Mouse (Mus musculus) small intestine, adult 10 weeks (tissue): ENCODE measurements around the gene Fam43a. TPM values are rescaled to one million over a fixed set of nuclear protein-coding genes. Genes with fewer than 3 reads are reported as not detected.

ENCODE experiments used
- polyA plus RNA-seq: library from polyadenylated mRNA; stranded (reverse); fragments of 350-450 nt; fragmentation: Illumina TruSeq; extraction: RNeasy Lipid Tissue Mini Kit (QIAGEN cat#74804); gene quantifications from one replicate; pipeline ENCODE4 v1.2.3, GENCODE M21; 2014; ENCODE audit warnings: low replicate concordance

Gene Fam43a
- 2.2 TPM for polyA plus RNA-seq

DNA sequence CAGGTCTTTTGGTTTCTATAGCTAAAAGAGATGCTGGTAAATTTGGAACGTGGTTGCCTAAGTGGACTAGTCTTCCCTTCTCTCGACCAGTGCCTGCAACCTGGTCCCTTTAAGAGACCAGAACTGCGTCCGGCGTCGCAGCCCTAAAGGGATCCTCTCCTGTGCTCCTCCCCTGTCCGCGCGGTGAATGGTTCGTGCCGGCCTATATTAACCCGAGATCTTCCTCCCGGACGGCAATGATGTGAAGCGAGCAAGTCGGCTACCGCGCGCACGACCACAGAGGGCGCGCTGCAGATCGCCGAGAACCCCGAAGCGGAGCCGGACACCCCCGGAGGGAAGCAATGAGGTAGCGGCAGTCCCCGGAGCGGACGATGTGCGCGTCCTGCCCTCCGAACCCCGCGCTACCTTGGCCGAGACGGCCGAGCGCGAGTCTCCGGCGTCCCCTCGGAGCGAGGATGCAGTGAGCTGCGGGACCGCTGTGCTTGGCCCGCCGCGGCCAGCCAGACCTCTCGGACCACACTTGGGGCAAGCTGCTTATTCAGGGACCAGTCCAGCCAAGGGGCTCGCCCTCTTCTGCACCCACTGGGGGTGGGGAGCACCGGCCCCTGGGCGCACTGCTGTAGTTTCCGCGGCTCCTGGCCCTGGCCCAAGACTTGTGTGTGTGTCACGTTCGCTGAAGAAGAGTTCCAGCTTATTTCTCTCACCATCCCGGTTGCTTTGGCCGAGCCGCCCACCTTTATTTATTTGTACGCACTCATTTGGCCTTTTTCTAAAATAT lies at the start of gene Fam43a:
Fam43a (plus strand) TSS at position 233 of the 778 bp plus-strand sequence.

DNA sequence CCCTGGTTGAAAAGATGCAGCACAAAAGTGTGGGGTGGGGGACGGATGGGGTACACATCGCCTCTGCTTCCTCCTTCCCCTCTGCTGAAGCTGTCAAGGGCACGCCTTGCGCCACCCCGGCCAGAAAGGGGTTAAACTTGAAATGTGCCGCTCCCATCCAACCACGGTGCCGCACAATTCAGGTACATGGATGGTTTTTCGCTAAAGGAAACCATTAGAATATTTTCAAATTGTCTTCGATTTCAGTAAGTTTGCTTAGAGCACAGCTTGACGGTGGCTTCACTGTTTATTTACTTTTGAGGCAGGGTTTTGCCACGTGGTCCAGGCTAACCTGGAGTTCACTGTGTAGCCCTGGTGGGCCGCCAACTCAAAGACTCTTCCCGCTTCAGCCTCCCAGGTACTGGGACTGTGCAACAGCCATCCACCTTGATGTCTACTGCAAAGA lies 48.8 kb upstream of the Fam43a start, which contains the start of gene Tmem44:
Tmem44 (minus strand) TSS at position 95 of the 445 bp plus-strand sequence.

DNA sequence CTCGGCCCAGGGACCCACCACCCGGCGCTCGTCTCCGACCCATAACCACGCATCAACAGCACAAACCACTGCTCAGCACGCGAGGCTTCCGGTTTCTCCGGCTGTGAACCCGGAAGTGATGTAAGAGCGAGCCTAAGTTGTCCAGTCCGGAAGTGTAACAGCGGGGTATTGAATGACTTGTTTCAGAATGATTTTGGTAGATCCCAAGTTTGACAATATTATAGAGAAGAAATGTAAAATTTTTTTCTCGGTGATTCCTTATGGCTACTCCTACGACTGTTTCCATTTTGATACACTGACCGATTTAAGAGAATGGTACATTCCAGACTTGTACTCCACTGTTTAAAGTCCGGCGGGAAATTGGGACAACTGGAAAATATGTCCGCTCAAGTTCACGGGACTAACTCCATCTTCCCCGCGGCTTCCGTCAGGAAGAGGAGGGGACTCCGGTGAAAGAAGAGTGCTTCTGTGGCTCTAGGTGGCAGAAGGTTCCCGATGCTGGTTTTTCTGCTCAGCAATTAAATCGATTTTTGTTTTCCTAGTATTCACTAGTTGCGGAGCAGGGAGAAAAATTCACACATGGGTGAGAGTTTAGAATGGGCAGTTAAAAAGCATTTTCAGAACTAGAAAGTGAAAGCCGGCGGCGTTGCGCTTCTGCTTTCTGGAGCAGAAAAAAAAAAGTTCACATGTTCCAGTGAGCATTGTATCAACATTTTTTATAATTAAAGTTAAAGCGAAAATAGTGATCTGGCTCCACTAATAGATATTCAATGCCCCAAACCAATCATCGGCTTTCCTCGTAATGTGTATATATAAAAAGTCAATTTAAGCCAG lies 11.8 kb upstream of the Fam43a start, which contains the start of gene Lsg1:
Lsg1 (minus strand) TSS at position 99 of the 834 bp plus-strand sequence.

Other genes with a start within 250 kb of the Fam43a start
- gene Atp13a3, start 193.7 kb upstream of the Fam43a start, polyA plus RNA-seq = 115 TPM
- gene Tmem44, start 48.9 kb upstream of the Fam43a start, polyA plus RNA-seq = 0.52 TPM
- gene Lsg1, start 12.1 kb upstream of the Fam43a start, polyA plus RNA-seq = 11.6 TPM